Mouse (Mus musculus) cerebellum, adult 2 months (tissue): Measurements from ENCODE around the gene Bag3. TPM values are rescaled to one million over a fixed set of nuclear protein-coding genes. Genes with fewer than 3 reads are reported as not detected.

Source experiments
- DNase-seq, 2 experiments: peaks; one replicate each; pipeline ENCODE4 v3.0.0; 2021
- H3K27ac ChIP-seq: fragments of 200-500 bp; 2 replicates; pipeline ENCODE4 v1.5.1; 2012; ENCODE audit warnings: low read length, control low read depth, inconsistent platforms; ENCODE audit not compliant: insufficient read depth
- H3K27me3 ChIP-seq: fragments of 200-500 bp; 2 replicates; pipeline ENCODE4 v1.6.1; 2012; ENCODE audit warnings: inconsistent platforms, mild to moderate bottlenecking, low read length, moderate library complexity; ENCODE audit not compliant: control insufficient read depth, insufficient read depth
- H3K4me1 ChIP-seq: fragments of 200-500 bp; 2 replicates; pipeline ENCODE4 v1.6.1; 2011; ENCODE audit warnings: low read length; ENCODE audit not compliant: control insufficient read depth, insufficient read depth
- H3K4me3 ChIP-seq: fragments of 200-500 bp; replicated peaks from 2 replicates; pipeline ENCODE3; 2011; ENCODE audit warnings: mild to moderate bottlenecking, low read depth, low read length, control low read depth; ENCODE audit not compliant: insufficient read depth
- CTCF ChIP-seq: fragments of 200-500 bp; IDR thresholded peaks from 2 replicates; pipeline ENCODE4 v1.5.1; 2011; ENCODE audit warnings: low read depth, mild to moderate bottlenecking, control low read depth, low read length, moderate library complexity, borderline replicate concordance; ENCODE audit not compliant: insufficient read depth
- POLR2A ChIP-seq: fragments of 200-500 bp; IDR thresholded peaks from 2 replicates; pipeline ENCODE4 v1.6.1; 2011; ENCODE audit warnings: low read length, control low read depth, borderline replicate concordance; ENCODE audit not compliant: insufficient read depth
- WGBS: fragments of 180-500 bp; shearing (Covaris S2); methylation state at CpG from one replicate; pipeline ENCODE4 v1.1.7; 2018; 5-methylcytosine and 5-hydroxymethylcytosine counted together
- polyA plus RNA-seq: library from polyadenylated mRNA; depleted of rRNA; stranded (reverse); fragments of >200 nt; gene quantifications from 2 replicates; pipeline ENCODE4 v1.2.3, GENCODE M21; 2012

Gene Bag3
- polyA plus RNA-seq, 1 experiment: 19.0 TPM

- H3K4me1 ChIP-seq: peaks cover 18% of the 10 kb centered on the region
- no peak for TF ChIP-seq CTCF
- TF ChIP-seq POLR2A: no peak
- no peak overlapping the region for H3K27ac ChIP-seq
- WGBS: 95% methylated on average over 8 of the region's 8 CpGs
- DNase-seq: no peak
- no peaks in the 10 kb centered on the region for H3K27me3 ChIP-seq
- H3K4me3 ChIP-seq: no peak overlapping the region
These were observed 22.6 kb downstream of the Bag3 start for GRCm38 (mm10) chr7:128546031-128546430.

GRCm38 (mm10) chr7:128549137-128549536 lies 25.7 kb downstream of the Bag3 start:
- 36% methylated on average over 4 of the region's 4 CpGs for WGBS
- Histone ChIP-seq H3K27me3 (no peaks in the 10 kb centered on the region), H3K4me3 (no peak overlapping the region), H3K4me1 (peaks cover 16% of the 10 kb centered on the region; the same call in 1 of the 2 replicates), H3K27ac (no peak overlapping the region)
- DNase-seq: no peak
- TF ChIP-seq POLR2A (no peak), CTCF (no peak)

- DNase-seq: peak in 1 of 2 experiments; percentile 40
- 12% methylated on average over 1 of the region's 1 CpGs for WGBS
These were observed 27.1 kb downstream of the Bag3 start for GRCm38 (mm10) chr7:128550328-128551086.

GRCm38 (mm10) chr7:128551087-128551457 lies 27.7 kb downstream of the Bag3 start:
- DNase-seq: no peak
- 20% methylated on average over 3 of the region's 3 CpGs for WGBS
- H3K4me1 ChIP-seq: peaks cover 16% of the 10 kb centered on the region; the same call in 1 of the 2 replicates
- no peaks in the 10 kb centered on the region for H3K27me3 ChIP-seq
- TF ChIP-seq POLR2A (no peak), CTCF (no peak)
- H3K4me3 ChIP-seq: no peak overlapping the region
- H3K27ac ChIP-seq: no peak overlapping the region

More at GRCm38 (mm10) chr7:128550328-128551086, 27.1 kb downstream of the Bag3 start:
- TF ChIP-seq POLR2A: no peak
- TF ChIP-seq CTCF: no peak
- H3K27me3 ChIP-seq: no peaks in the 10 kb centered on the region
- peaks cover 16% of the 10 kb centered on the region; the same call in 1 of the 2 replicates for H3K4me1 ChIP-seq
- H3K4me3 ChIP-seq: no peak overlapping the region
- no peak overlapping the region for H3K27ac ChIP-seq

GRCm38 (mm10) chr7:128553105-128553705 lies 29.8 kb downstream of the Bag3 start:
- TF ChIP-seq POLR2A (no peak), CTCF (no peak)
- H3K27me3 ChIP-seq: no peaks in the 10 kb centered on the region
- H3K27ac ChIP-seq: no peak overlapping the region
- 57% methylated on average over 3 of the region's 3 CpGs for WGBS
- peaks cover 16% of the 10 kb centered on the region; the same call in 1 of the 2 replicates for H3K4me1 ChIP-seq
- H3K4me3 ChIP-seq: no peak overlapping the region
- no peak for DNase-seq

GRCm38 (mm10) chr7:128554502-128554901 lies 31.1 kb downstream of the Bag3 start:
- WGBS: 90% methylated on average over 6 of the region's 6 CpGs
- peaks cover 10% of the 10 kb centered on the region; the same call in 1 of the 2 replicates for H3K4me1 ChIP-seq
- no peaks in the 10 kb centered on the region for H3K27me3 ChIP-seq
- H3K27ac ChIP-seq: no peak overlapping the region
- no peak overlapping the region for H3K4me3 ChIP-seq
- TF ChIP-seq POLR2A (no peak), CTCF (no peak)
- no peak for DNase-seq

- DNase-seq: no peak
These were observed 31.8 kb downstream of the Bag3 start for GRCm38 (mm10) chr7:128555141-128555750.

More at GRCm38 (mm10) chr7:128555141-128555750, 31.8 kb downstream of the Bag3 start:
- no peak for TF ChIP-seq POLR2A
- TF ChIP-seq CTCF: no peak
- peaks cover 9% of the 10 kb centered on the region; the same call in 1 of the 2 replicates for H3K4me1 ChIP-seq
- H3K4me3 ChIP-seq: no peak overlapping the region
- no peaks in the 10 kb centered on the region for H3K27me3 ChIP-seq
- H3K27ac ChIP-seq: no peak overlapping the region
- WGBS: 83% methylated on average over 5 of the region's 5 CpGs
